Mouse (Mus musculus) testis, adult 2 months (tissue): ENCODE data around the gene Sctr.
A peak's percentile ranks its signal among the peaks of the same experiment; 100 is the strongest.
"Not testable (repeated sequence)": the region's sequence is repeated elsewhere in the genome, so short reads cannot be mapped to it uniquely, and the experiment has no call there.

ENCODE experiments used
- CTCF ChIP-seq: fragments of 200-500 bp; IDR thresholded peaks from 2 replicates; pipeline ENCODE4 v1.5.1; 2012; ENCODE audit warnings: low read depth, mild to moderate bottlenecking, inconsistent platforms, low read length, moderate library complexity; ENCODE audit not compliant: control insufficient read depth, insufficient read depth, insufficient replicate concordance
- POLR2A ChIP-seq: fragments of 200-500 bp; IDR thresholded peaks from 2 replicates; pipeline ENCODE4 v1.6.1; 2012; ENCODE audit warnings: low read depth, mild to moderate bottlenecking, inconsistent platforms, low read length, moderate library complexity; ENCODE audit not compliant: control insufficient read depth

DNA sequence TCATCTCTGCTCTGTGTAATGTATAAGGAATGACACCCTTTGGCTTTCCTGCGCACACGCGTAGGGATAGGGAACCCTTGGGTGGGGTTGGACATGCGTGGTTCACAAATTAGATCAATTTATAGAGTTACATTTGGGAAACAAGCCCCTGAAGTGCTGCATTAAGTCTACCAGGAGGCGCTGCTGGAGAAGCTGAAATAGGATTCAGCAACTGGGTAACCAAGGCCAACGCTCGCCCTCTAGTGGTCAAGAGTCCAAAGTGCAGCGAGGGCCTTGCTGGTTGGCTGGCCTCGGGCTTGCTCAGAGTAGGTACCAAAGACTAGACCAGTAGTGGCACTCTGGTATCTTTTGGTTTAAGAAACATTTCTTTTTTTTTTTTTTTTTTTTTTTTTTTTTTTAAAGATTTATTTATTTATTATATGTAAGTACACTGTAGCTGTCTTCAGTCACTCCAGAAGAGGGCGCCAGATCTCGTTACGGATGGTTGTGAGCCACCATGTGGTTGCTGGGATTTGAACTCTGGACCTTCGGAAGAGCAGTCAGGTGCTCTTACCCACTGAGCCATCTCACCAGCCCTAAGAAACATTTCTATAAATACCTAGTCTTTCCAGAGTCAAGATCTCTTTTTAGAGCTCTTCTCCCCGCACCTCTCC lies 86.9 kb downstream of the Sctr start:
- TF ChIP-seq CTCF, result peak; percentile 97
- not testable (repeated sequence) for TF ChIP-seq POLR2A
